In genomic region chr17:36855484-36855883, GRCm38 (mm10) we compare ENCODE assay signal across 28 mouse cellular contexts. TPM values are rescaled to one million over a fixed set of nuclear protein-coding genes. Genes with fewer than 3 reads are reported as not detected.
DNase-seq lines count a peak whose midpoint lies in the region; ATAC-seq and TF ChIP-seq lines count a peak whose summit lies in the region.
"Had no signal": no experiment of that assay in that cellular context is flagged by ENCODE, and none has a peak within 500 bp of the region (broad histone marks: within the 10 kb centered on the region; RNA-seq: fewer than 3 reads in every experiment).

No protein-coding gene starts in this region.

- intact Hi-C loops in heart, postnatal 25 days (cut with DNase I), result no loop called here

- ATAC-seq in liver, embryonic 13.5 days (ENCODE audit: low read depth), result peak; percentile 48
- ATAC-seq in liver, embryonic 11.5 days (replicated peaks; ENCODE audit: low FRiP score), result no peak
- no peak for ATAC-seq in liver, embryonic 14.5 days (ENCODE audit: insufficient read depth)
- ATAC-seq: activated CD4-positive, CD25-positive, alpha-beta regulatory T cell, adult 4 months; forebrain, embryonic 15.5 days had no signal

- H3K4me1 ChIP-seq in liver, embryonic 13.5 days (replicated peaks), result peaks cover 7% of the 10 kb centered on the region; the same call in 1 of the 2 replicates
- peaks cover 5% of the 10 kb centered on the region for H3K4me1 ChIP-seq in liver, embryonic 11.5 days (replicated peaks; ENCODE audit: control insufficient read depth, insufficient read depth, low read length)
- 0 out of 4 replicates have a peak, but pooled peaks cover 0 to 5% of the 10 kb centered on the region in 2 experiments for H3K4me1 ChIP-seq in liver, embryonic 14.5 days (replicated peaks; ENCODE audit: control insufficient read depth in 2 of 2, insufficient read depth in 2 of 2, low read length in 1 of 2)
- H3K4me1 ChIP-seq: forebrain, embryonic 12.5 days; forebrain, embryonic 15.5 days; hindbrain, embryonic 12.5 days; hindbrain, embryonic 15.5 days had no signal

- H3K27ac ChIP-seq in liver, embryonic 13.5 days, result no peak overlapping the region
- no peak overlapping the region for H3K27ac ChIP-seq in liver, embryonic 11.5 days (ENCODE audit: low read depth, low read length)
- no peak overlapping the region for H3K27ac ChIP-seq in liver, embryonic 14.5 days
- H3K27ac ChIP-seq: forebrain, embryonic 12.5 days; forebrain, embryonic 15.5 days; heart, adult 2 months; heart, embryonic 10.5 days; heart, embryonic 13.5 days; hindbrain, embryonic 12.5 days; hindbrain, embryonic 15.5 days had no signal

- H3K9ac ChIP-seq in liver, embryonic 13.5 days, result no peak overlapping the region
- H3K9ac ChIP-seq in liver, embryonic 11.5 days (ENCODE audit: low read depth, low read length), result no peak overlapping the region
- no peak overlapping the region for H3K9ac ChIP-seq in liver, embryonic 14.5 days (replicated peaks)
- H3K9ac ChIP-seq: forebrain, embryonic 12.5 days; forebrain, embryonic 15.5 days; heart, embryonic 13.5 days; hindbrain, embryonic 12.5 days; hindbrain, embryonic 15.5 days had no signal

- TF ChIP-seq CTCF in liver, embryonic 14.5 days (IDR thresholded peaks at IDR 0.05; ENCODE audit: low read depth), result peak; percentile 60

- H3K27me3 ChIP-seq in liver, embryonic 13.5 days, result peaks cover under 1% of the 10 kb centered on the region; the same call in 1 of the 2 replicates
- no peaks in the 10 kb centered on the region; the same call in 1 of the 2 replicates for H3K27me3 ChIP-seq in liver, embryonic 11.5 days (replicated peaks; ENCODE audit: control insufficient read depth, insufficient read depth, low read length)
- no peaks in the 10 kb centered on the region for H3K27me3 ChIP-seq in liver, embryonic 14.5 days (ENCODE audit: control insufficient read depth, insufficient read depth, low read length)
- H3K27me3 ChIP-seq: forebrain, embryonic 12.5 days; forebrain, embryonic 15.5 days; heart, embryonic 13.5 days; hindbrain, embryonic 12.5 days; hindbrain, embryonic 15.5 days had no signal

- 74% methylated on average over 3 of the region's 3 CpGs for WGBS in liver, embryonic 13.5 days (ENCODE audit: insufficient replicate concordance)
- 89% methylated on average over 3 of the region's 3 CpGs for WGBS in liver, embryonic 11.5 days
- WGBS in liver, embryonic 14.5 days (ENCODE audit: insufficient replicate concordance), result 78% methylated on average over 3 of the region's 3 CpGs

- H3K4me3 ChIP-seq in liver, embryonic 13.5 days (replicated peaks), result no peak overlapping the region
- H3K4me3 ChIP-seq in liver, embryonic 11.5 days (ENCODE audit: low read depth, low read length), result no peak overlapping the region
- H3K4me3 ChIP-seq in liver, embryonic 14.5 days (ENCODE audit: insufficient read depth in 1 of 2, low read depth in 2 of 2, low read length in 2 of 2), result no peak overlapping the region
- H3K4me3 ChIP-seq: forebrain, embryonic 12.5 days; forebrain, embryonic 15.5 days; heart, adult 2 months; heart, embryonic 10.5 days; heart, embryonic 13.5 days; hindbrain, embryonic 12.5 days; hindbrain, embryonic 15.5 days had no signal

- no peaks in the 10 kb centered on the region for H3K9me3 ChIP-seq in liver, embryonic 13.5 days (replicated peaks)
- H3K9me3 ChIP-seq in liver, embryonic 11.5 days (ENCODE audit: control insufficient read depth, low read length), result no peaks in the 10 kb centered on the region
- H3K9me3 ChIP-seq in liver, embryonic 14.5 days (ENCODE audit: control insufficient read depth, low read length), result no peaks in the 10 kb centered on the region
- H3K9me3 ChIP-seq: forebrain, embryonic 12.5 days; forebrain, embryonic 15.5 days; heart, embryonic 10.5 days; heart, embryonic 13.5 days; hindbrain, embryonic 12.5 days; hindbrain, embryonic 15.5 days had no signal

- TF ChIP-seq EP300 in liver, embryonic 14.5 days (IDR thresholded peaks at IDR 0.05; ENCODE audit: low read depth), result no peak

- DNase-seq in heart, adult 11 months, result peak; percentile 52
- no peak for DNase-seq in heart, postnatal 25 days (ENCODE audit: low spot score)
- no peak for DNase-seq in liver, embryonic 13.5 days
- DNase-seq in liver, embryonic 11.5 days (ENCODE audit: low spot score), result no peak
- DNase-seq in liver, embryonic 14.5 days (ENCODE audit: low read depth in 3 of 3, low spot score in 3 of 3), result no peak
- DNase-seq in ovary, postnatal 14 days (ENCODE audit: low spot score), result no peak
- DNase-seq: adrenal gland, adult 8-10 months; adrenal gland, postnatal 25 days; cerebellum, adult 11-12 months; cerebellum, adult 8-10 months; cerebellum, postnatal 14 days; gastrocnemius, postnatal 25 days; heart, adult 2 months; heart, postnatal 14 days had no signal

- peaks cover 42% of the 10 kb centered on the region for H3K36me3 ChIP-seq in liver, embryonic 13.5 days
- peaks cover 11% of the 10 kb centered on the region; the same call in 1 of the 2 replicates for H3K36me3 ChIP-seq in liver, embryonic 11.5 days (ENCODE audit: control insufficient read depth, insufficient read depth, low read length)
- H3K36me3 ChIP-seq in liver, embryonic 14.5 days (replicated peaks; ENCODE audit: control insufficient read depth, insufficient read depth, low read depth), result peaks cover 5% of the 10 kb centered on the region

- no peak overlapping the region for H3K4me2 ChIP-seq in liver, embryonic 13.5 days
- H3K4me2 ChIP-seq in liver, embryonic 11.5 days, result no peak overlapping the region
- no peak overlapping the region for H3K4me2 ChIP-seq in liver, embryonic 14.5 days (ENCODE audit: low read depth)
- H3K4me2 ChIP-seq: forebrain, embryonic 12.5 days; forebrain, embryonic 15.5 days; heart, embryonic 13.5 days; hindbrain, embryonic 12.5 days; hindbrain, embryonic 15.5 days had no signal

RNA-seq across cellular contexts. Expression of gene Trim15, which starts 11.5 kb away (rescaled TPM):
- total RNA-seq in heart, postnatal 25 days (2021), result not detected
- polyA plus RNA-seq in liver, embryonic 13.5 days (2015; fragmentation: Nextera tagmentation; extraction: Ambion mirVana), result 0.22 and 0.34 TPM in 2 replicates
- 0.18 and 0.29 TPM in 2 replicates for polyA plus RNA-seq in liver, embryonic 11.5 days (2014; fragmentation: Nextera tagmentation; extraction: Ambion mirVana)
- polyA plus RNA-seq in liver, embryonic 14.5 days (2012; rRNA removed), result 0.15 and 0.26 TPM in 2 replicates
- polyA plus RNA-seq in liver, embryonic 14.5 days (2014; fragmentation: Nextera tagmentation; extraction: Ambion mirVana), result 0.20 and 0.32 TPM in 2 replicates
- total RNA-seq: adrenal gland, postnatal 25 days; ES-E14; gastrocnemius, adult 8-10 months; gastrocnemius, postnatal 25 days; heart, adult 2 months; heart, postnatal 14 days; hematopoietic stem cell, adult 5-6 weeks had no signal
- polyA plus RNA-seq: activated CD4-positive, CD25-positive, alpha-beta regulatory T cell, adult 4 months; gonadal fat pad, adult 2 months; heart, embryonic 10.5 days had no signal

RNA-seq across cellular contexts. Expression of gene Trim10, which starts 13.9 kb away (rescaled TPM):
- total RNA-seq in heart, postnatal 25 days (2021), result 1 to 10 TPM; 1.2 TPM
- 286 and 323 TPM in 2 replicates for polyA plus RNA-seq in liver, embryonic 13.5 days (2015; fragmentation: Nextera tagmentation; extraction: Ambion mirVana)
- polyA plus RNA-seq in liver, embryonic 11.5 days (2014; fragmentation: Nextera tagmentation; extraction: Ambion mirVana), result 70.1 and 81.4 TPM in 2 replicates
- 82.4 and 114 TPM in 2 replicates for polyA plus RNA-seq in liver, embryonic 14.5 days (2012; rRNA removed)
- 251 and 278 TPM in 2 replicates for polyA plus RNA-seq in liver, embryonic 14.5 days (2014; fragmentation: Nextera tagmentation; extraction: Ambion mirVana)
- total RNA-seq: ES-E14; gastrocnemius, adult 8-10 months had no signal

RNA-seq across cellular contexts. Expression of gene Trim26, which starts 18.6 kb away (rescaled TPM):
- 10 to 100 TPM; 19.4 to 20.5 TPM for total RNA-seq in heart, postnatal 25 days (2021)
- polyA plus RNA-seq in liver, embryonic 13.5 days (2015; fragmentation: Nextera tagmentation; extraction: Ambion mirVana), result 12.1 and 12.4 TPM in 2 replicates
- 16.6 and 20.7 TPM in 2 replicates for polyA plus RNA-seq in liver, embryonic 11.5 days (2014; fragmentation: Nextera tagmentation; extraction: Ambion mirVana)
- 6.6 and 8.6 TPM in 2 replicates for polyA plus RNA-seq in liver, embryonic 14.5 days (2012; rRNA removed)
- polyA plus RNA-seq in liver, embryonic 14.5 days (2014; fragmentation: Nextera tagmentation; extraction: Ambion mirVana), result 6.7 and 7.9 TPM in 2 replicates

RNA-seq across cellular contexts. Expression of gene Trim40, which starts 34.4 kb away (rescaled TPM):
- not detected for total RNA-seq in heart, postnatal 25 days (2021)
- 0.17 TPM in 1 of 2 replicates, not detected in the other for polyA plus RNA-seq in liver, embryonic 13.5 days (2015; fragmentation: Nextera tagmentation; extraction: Ambion mirVana)
- not detected in 2 replicates for polyA plus RNA-seq in liver, embryonic 11.5 days (2014; fragmentation: Nextera tagmentation; extraction: Ambion mirVana)
- not detected in 2 replicates for polyA plus RNA-seq in liver, embryonic 14.5 days (2012; rRNA removed)
- polyA plus RNA-seq in liver, embryonic 14.5 days (2014; fragmentation: Nextera tagmentation; extraction: Ambion mirVana), result not detected in 2 replicates
- total RNA-seq: gastrocnemius, adult 8-10 months; gastrocnemius, postnatal 25 days; heart, adult 2 months; heart, postnatal 14 days; hematopoietic stem cell, adult 5-6 weeks had no signal
- polyA plus RNA-seq: activated CD4-positive, CD25-positive, alpha-beta regulatory T cell, adult 4 months; brain, embryonic 14.5 days; embryonic facial prominence, embryonic 11.5 days; embryonic facial prominence, embryonic 14.5 days; forebrain, embryonic 12.5 days; forebrain, embryonic 15.5 days; gonadal fat pad, adult 2 months; heart, adult 2 months; heart, embryonic 10.5 days; heart, embryonic 13.5 days; hindbrain, embryonic 12.5 days had no signal

RNA-seq across cellular contexts. Expression of gene Trim31, which starts 42.4 kb away (rescaled TPM):
- not detected for total RNA-seq in heart, postnatal 25 days (2021)
- 0.09 TPM in 1 of 2 replicates, not detected in the other for polyA plus RNA-seq in liver, embryonic 13.5 days (2015; fragmentation: Nextera tagmentation; extraction: Ambion mirVana)
- not detected in 2 replicates for polyA plus RNA-seq in liver, embryonic 11.5 days (2014; fragmentation: Nextera tagmentation; extraction: Ambion mirVana)
- 0.03 TPM in 1 of 2 replicates, not detected in the other for polyA plus RNA-seq in liver, embryonic 14.5 days (2012; rRNA removed)
- not detected in 2 replicates for polyA plus RNA-seq in liver, embryonic 14.5 days (2014; fragmentation: Nextera tagmentation; extraction: Ambion mirVana)
- total RNA-seq: adrenal gland, adult 8-10 months; adrenal gland, postnatal 25 days; ES-E14; gastrocnemius, adult 8-10 months; gastrocnemius, postnatal 25 days; heart, adult 2 months; heart, postnatal 14 days; hematopoietic stem cell, adult 5-6 weeks had no signal
- polyA plus RNA-seq: activated CD4-positive, CD25-positive, alpha-beta regulatory T cell, adult 4 months; brain, embryonic 14.5 days; embryonic facial prominence, embryonic 11.5 days; embryonic facial prominence, embryonic 14.5 days; forebrain, embryonic 12.5 days; forebrain, embryonic 15.5 days; heart, adult 2 months; heart, embryonic 10.5 days; heart, embryonic 13.5 days; hindbrain, embryonic 12.5 days; hindbrain, embryonic 15.5 days had no signal
